Mouse (Mus musculus): ENCODE results near the gene Rnf168. TPM values are rescaled to one million over a fixed set of nuclear protein-coding genes. Genes with fewer than 3 reads are reported as not detected.
A peak's percentile ranks its signal among the peaks of the same experiment; 100 is the strongest.

Rnf168 gene
- total RNA-seq, 2 experiments from 2014 or later: 16.1 to 18.5 TPM

- intact Hi-C loops (cut with DNase I): no loop called here
- DNase-seq: no peak
Observed at GRCm38 (mm10) chr16:32312386-32312785, 35.1 kb downstream of the Rnf168 start.

GRCm38 (mm10) chr16:32312859-32313258 is 35.6 kb downstream of the Rnf168 start:
- no peak for DNase-seq
- intact Hi-C loops (cut with DNase I): no loop called here

GRCm38 (mm10) chr16:32316601-32317000 is 39.3 kb downstream of the Rnf168 start:
- no peak for DNase-seq
- intact Hi-C loops (cut with DNase I): no loop called here

- no peak for DNase-seq
- intact Hi-C loops (cut with DNase I): no loop called here
Observed at GRCm38 (mm10) chr16:32323953-32324352, 46.7 kb downstream of the Rnf168 start.

- DNase-seq: peak; percentile 11 to 17
- intact Hi-C loops (cut with DNase I): loop anchor here (5.0 kb wide), 1 partner anchor 101 kb away; the partner anchor contains the start of gene Pcyt1a
Observed at GRCm38 (mm10) chr16:32330876-32331670, 53.8 kb downstream of the Rnf168 start.

GRCm38 (mm10) chr16:32332040-32332555 is 54.8 kb downstream of the Rnf168 start, which contains the start of gene Ubxn7:
Gene Ubxn7 (plus strand): TSS chr16:32332257.
- DNase-seq: peak; percentile 99
- intact Hi-C loops (cut with DNase I): loop anchor here (2.0 to 5.0 kb wide), 2 partner anchors 53 to 100 kb away; partner anchors contain the start of gene Pcyt1a

- intact Hi-C loops (cut with DNase I): loop anchor here (2.0 to 5.0 kb wide), 2 partner anchors 54 to 99 kb away; partner anchors contain the start of gene Pcyt1a
Observed at GRCm38 (mm10) chr16:32332556-32333511, 55.6 kb downstream of the Rnf168 start.

GRCm38 (mm10) chr16:32335146-32335545 is 57.9 kb downstream of the Rnf168 start:
- intact Hi-C loops (cut with DNase I): no loop called here
- DNase-seq: no peak

More at GRCm38 (mm10) chr16:32332556-32333511, 55.6 kb downstream of the Rnf168 start:
- DNase-seq: peak; percentile 55 to 67

- peak; percentile 15 to 27 for DNase-seq
- intact Hi-C loops (cut with DNase I): no loop called here
Observed at GRCm38 (mm10) chr16:32336026-32336780, 58.9 kb downstream of the Rnf168 start.

- DNase-seq: no peak
- intact Hi-C loops (cut with DNase I): no loop called here
Observed at GRCm38 (mm10) chr16:32337001-32337400, 59.7 kb downstream of the Rnf168 start.

- intact Hi-C loops (cut with DNase I): no loop called here
Observed at GRCm38 (mm10) chr16:32340451-32340850, 63.2 kb downstream of the Rnf168 start.

GRCm38 (mm10) chr16:32345521-32345920 is 68.3 kb downstream of the Rnf168 start:
- no peak for DNase-seq
- intact Hi-C loops (cut with DNase I): no loop called here

More at GRCm38 (mm10) chr16:32340451-32340850, 63.2 kb downstream of the Rnf168 start:
- no peak for DNase-seq

GRCm38 (mm10) chr16:32350776-32351175 is 73.5 kb downstream of the Rnf168 start:
- intact Hi-C loops (cut with DNase I): no loop called here
- no peak for DNase-seq

Small RNA genes within 50 kb of the gene (microRNA-seq; reads per million reads assigned to microRNA genes)
- 0 reads per million in 2 experiments for gene Mir1946a

Other genes starting within 250 kb of the Rnf168 start
- 10 to 100 TPM; 42.4 to 42.5 TPM for gene Pak2, start 198.1 kb upstream of the Rnf168 start, total RNA-seq (2021)
- 10 to 100 TPM; 23.9 to 26.6 TPM for gene Pigx, start 177.7 kb upstream of the Rnf168 start, total RNA-seq (2021)
- 10 to 100 TPM in 1 of 2 experiments, 1 to 10 TPM in 1; 9.6 to 10.6 TPM for gene Cep19, start 177.7 kb upstream of the Rnf168 start, total RNA-seq (2021)
- gene Nrros, start 111.9 kb upstream of the Rnf168 start, total RNA-seq (2021): 1 to 10 TPM; 5.7 to 6.8 TPM
- gene Bex6, start 97.6 kb upstream of the Rnf168 start, total RNA-seq (2021): not detected
- gene Fbxo45, start 30.3 kb upstream of the Rnf168 start, total RNA-seq (2021): 10 to 100 TPM; 15.5 to 16.3 TPM
- 1 to 10 TPM; 6.8 to 6.9 TPM for gene Wdr53, start 30.2 kb upstream of the Rnf168 start, total RNA-seq (2021)
- 1 to 10 TPM; 7.9 to 9.6 TPM for gene Smco1, start 6.0 kb upstream of the Rnf168 start, total RNA-seq (2021)
- gene Ubxn7, start 54.8 kb downstream of the Rnf168 start, total RNA-seq (2021): 10 to 100 TPM; 34.0 to 35.4 TPM
- not detected for gene Tm4sf19, start 123.0 kb downstream of the Rnf168 start, total RNA-seq (2021)
- 1 to 10 TPM; 5.5 to 5.6 TPM for gene Tctex1d2, start 142.2 kb downstream of the Rnf168 start, total RNA-seq (2021)
- gene Pcyt1a, start 153.5 kb downstream of the Rnf168 start, total RNA-seq (2021): 100 to 1,000 TPM in 1 of 2 experiments, 10 to 100 TPM in 1; 98.6 to 107 TPM
- gene Slc51a, start 210.4 kb downstream of the Rnf168 start, total RNA-seq (2021): 1 to 10 TPM; 3.4 to 4.2 TPM
- not detected for gene Zdhhc19, start 218.8 kb downstream of the Rnf168 start, total RNA-seq (2021)

All from heart, postnatal 10 days (tissue).